Mouse (Mus musculus) spleen, embryonic (tissue): Measurements from ENCODE around the gene Tmem143.

ENCODE experiments used
- CTCF ChIA-PET: fragments of 350-600 bp; sonication (Branson Sonifier 250); formaldehyde crosslinking; loops from one replicate; lab custom pipeline; 2022; lab: Charles Lee

The Tmem143 gene

GRCm38 (mm10) chr7:45896517-45897257, at the start of gene Tmem143, which contains the start of gene Syngr4:
Gene Tmem143, plus strand, starts transcription at chr7:45896941.
Gene Syngr4, minus strand, starts transcription at chr7:45896714.
- CTCF ChIA-PET: interaction anchor here (0.6 kb wide), 2 partner anchors 8 to 999 kb away, joined by 4 to 6 read pairs; no protein-coding TSS in a partner anchor

DNA sequence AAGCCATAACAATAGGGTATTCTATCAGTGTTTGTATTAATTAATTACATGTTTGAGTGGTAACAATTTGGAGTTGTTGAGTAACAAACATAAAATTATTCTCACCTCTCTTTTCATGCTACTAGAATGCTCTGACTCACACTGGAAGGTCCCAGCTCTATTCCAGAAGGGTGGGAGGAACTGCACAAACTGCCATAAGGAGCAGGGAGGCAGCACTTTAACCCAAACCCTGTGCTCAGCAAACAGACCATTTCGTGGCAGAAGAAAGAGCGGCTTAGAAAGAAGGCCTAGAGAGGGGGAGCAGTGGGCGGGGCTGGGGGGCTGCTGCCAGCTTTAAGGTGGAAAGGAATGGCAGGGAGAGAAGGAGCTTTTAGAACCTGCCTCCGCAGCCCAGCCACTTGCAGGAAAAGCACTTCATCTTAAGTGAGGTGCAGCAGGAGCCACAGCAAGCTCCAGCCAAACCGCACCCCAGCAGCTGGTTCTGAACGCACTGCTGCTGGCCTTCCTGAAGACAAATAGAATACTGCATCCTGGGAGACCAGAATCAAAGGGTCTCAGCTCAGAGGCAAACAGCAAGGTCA, 48.2 kb upstream of the Tmem143 start:
- CTCF ChIA-PET: no interaction called here

GRCm38 (mm10) chr7:45850661-45851060, 46.1 kb upstream of the Tmem143 start:
- CTCF ChIA-PET: no interaction called here

DNA sequence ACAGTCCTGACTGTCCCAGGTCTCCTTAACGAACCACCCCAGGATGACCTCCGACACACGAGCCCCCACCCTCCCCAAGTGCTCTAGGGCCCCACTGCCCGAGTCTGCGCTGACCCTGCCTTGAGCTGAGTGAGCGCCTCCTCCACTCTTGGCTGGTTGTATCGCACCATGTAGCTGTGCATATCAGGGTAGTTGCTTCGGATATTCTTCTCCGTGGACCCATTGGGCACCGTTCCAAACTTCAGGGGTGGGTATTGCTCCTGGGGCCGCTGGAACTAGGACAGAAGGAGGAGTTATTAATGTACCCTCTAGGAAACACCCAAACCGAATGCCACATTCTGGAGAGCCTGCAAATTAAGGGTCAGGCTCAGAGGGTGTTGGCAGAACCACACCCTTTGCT, 43.7 kb upstream of the Tmem143 start:
- CTCF ChIA-PET: interaction anchor here (0.5 kb wide), 1 partner anchor 10 kb away, joined by 6 read pairs; no protein-coding TSS in a partner anchor

- CTCF ChIA-PET: no interaction called here
Measured at GRCm38 (mm10) chr7:45856950-45857901, 39.5 kb upstream of the Tmem143 start.

- CTCF ChIA-PET: no interaction called here
Measured at GRCm38 (mm10) chr7:45859008-45859407, 37.7 kb upstream of the Tmem143 start.

- CTCF ChIA-PET: no interaction called here
Measured at GRCm38 (mm10) chr7:45862804-45863203, 33.9 kb upstream of the Tmem143 start.

- CTCF ChIA-PET: no interaction called here
Measured at GRCm38 (mm10) chr7:45864435-45864834, 32.3 kb upstream of the Tmem143 start.

DNA sequence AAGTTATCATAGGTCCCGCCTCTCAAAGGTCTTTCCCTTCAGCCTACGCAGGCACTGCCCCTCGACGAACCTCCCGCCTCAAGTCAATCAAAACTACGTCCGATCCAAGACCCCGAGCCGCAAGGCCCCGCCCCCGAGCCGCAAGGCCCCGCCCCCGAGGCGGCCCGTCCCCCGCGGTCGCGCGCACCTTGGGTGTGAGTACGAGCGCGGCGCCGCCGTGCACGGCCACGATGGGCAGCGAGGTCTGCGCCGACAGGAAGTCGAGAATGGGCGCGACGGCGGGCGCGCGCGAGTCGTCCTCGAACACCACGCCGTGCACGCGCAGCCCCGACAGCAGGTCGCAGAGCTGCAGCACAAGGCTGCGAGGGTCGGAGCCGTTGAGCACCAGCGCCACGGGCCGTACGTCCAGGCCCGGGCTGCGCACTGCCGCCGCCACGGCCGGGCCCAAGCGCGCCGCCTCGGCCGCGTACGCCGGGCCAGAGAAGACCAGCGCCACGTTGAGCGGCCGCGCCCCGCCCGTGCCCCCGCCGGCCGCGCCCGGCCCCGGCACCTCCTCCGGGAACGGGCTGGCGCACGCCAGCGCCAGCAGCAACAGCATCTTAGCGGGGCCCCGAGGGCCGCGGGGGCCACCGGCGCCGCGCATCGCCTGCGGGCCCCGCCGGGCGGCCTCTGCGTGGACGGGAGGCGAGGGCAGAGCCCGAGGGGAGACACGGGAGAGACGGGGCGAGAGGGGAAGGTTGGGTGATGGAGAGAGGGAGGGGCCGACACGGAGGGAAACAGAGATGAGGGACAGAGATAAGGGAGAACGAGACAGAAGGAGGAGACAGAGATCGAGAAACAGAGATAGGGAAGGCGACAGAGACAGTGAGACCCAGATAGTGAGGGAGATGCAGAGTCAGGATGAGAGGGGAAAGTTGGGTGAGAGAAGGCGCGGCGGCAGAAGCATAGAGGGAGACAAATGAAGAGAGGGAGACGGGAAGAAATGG, 30.5 kb upstream of the Tmem143 start:
- CTCF ChIA-PET: no interaction called here

DNA sequence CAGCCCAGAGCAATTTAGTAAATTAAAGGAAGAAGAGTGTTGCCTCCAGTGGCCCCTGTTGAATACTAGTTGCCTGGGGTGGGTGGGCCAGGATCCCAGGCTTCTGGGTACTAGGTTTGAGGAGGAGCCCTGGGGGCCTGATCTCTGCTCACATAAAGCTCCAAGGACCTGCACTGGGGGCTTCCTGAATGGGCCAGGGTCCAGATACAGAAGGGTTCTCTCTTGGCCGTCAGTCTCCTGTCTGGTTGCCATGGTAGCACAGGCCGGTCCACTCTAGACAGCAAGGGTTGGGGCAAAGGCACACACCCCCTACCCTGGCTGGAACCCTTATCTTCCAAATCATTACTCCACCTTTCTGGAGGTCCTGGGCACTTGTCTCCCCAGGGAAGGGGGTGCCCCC, 28.9 kb upstream of the Tmem143 start:
- CTCF ChIA-PET: interaction anchor here (0.6 to 1.1 kb wide), 2 partner anchors 52 to 128 kb away, joined by 3 read pairs; no protein-coding TSS in a partner anchor

DNA sequence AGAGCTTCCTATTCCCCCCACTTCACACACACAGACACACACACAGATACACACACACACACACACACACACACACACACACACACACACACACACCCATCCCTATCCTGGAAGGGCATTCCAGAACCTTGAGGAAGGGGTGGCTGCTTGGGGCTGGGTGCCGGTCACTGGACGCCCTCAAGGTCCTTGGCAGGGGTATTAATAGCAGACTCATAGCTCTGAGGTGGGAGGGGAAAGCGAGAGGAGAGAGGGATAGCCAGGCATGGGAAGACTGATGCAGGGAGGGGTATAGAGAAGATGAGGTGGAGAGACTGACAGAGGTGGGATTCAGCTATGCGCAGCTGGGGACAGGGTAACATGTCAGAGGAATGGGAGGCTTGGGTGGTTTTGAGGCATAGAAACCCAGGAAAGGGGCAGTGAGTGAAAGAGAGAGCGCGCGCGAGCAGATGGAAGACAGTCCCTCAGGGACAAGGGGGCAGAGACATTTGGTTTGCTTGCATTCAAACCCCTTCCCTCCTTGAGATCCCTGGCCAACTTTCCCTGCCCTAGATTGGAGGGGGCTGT, 27.6 kb upstream of the Tmem143 start:
- CTCF ChIA-PET: interaction anchor here (0.6 to 0.7 kb wide), 3 partner anchors 36 to 145 kb away, joined by 3 to 9 read pairs (median 6); no protein-coding TSS in a partner anchor

GRCm38 (mm10) chr7:45869787-45870186, 27.0 kb upstream of the Tmem143 start:
- CTCF ChIA-PET: no interaction called here

- CTCF ChIA-PET: no interaction called here
Measured at GRCm38 (mm10) chr7:45870282-45871058, 26.3 kb upstream of the Tmem143 start.

GRCm38 (mm10) chr7:45872624-45873023, 24.1 kb upstream of the Tmem143 start, which contains the start of gene Kdelr1:
Gene Kdelr1, plus strand, starts transcription at chr7:45872772.
- CTCF ChIA-PET: interaction anchor here (0.6 to 1.7 kb wide), 5 partner anchors 49 to 835 kb away, joined by 3 to 6 read pairs (median 3); partner anchors contain the start of gene Emp3

DNA sequence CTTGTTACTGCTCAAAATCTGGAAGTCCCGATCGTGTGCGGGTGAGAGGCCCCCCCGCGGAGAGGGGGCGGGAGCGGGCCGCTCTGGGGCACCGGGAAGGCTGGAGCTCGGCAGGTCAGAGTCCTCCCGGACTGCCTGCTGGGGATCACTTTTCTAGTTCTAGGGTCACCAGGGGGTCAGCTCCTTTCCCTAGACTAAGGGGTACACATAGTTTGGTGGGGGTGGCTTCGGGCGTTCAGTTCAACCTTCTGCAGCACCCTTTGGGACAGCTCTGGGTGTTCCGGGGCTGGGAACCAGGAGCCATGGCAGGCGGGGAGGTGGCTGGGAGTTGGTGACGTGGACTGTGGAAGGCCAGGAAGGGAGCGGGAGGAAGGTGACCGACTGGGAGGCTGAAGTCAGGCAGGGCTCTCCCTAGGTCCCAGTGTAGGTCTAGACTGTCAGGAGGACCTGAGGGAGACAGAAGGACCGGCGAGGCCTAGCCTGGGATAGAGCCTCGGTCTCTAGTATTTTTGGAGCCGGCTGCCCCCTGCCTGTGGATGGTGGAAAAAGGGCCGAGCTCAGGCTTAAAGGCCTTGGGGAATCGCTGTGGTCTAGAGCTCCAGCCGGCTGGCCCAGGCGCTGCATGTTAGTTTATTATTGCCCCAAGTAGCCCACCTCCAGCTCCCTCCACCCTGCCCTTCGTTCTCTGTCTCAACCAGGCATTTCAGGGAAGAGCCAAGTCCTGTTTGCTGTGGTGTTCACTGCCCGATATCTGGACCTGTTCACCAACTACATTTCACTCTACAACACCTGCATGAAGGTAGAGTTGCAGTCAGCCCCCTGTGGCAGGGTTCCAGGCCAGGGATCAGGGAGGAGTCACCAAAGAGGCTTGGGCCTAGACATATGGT, 23.4 kb upstream of the Tmem143 start:
- CTCF ChIA-PET: interaction anchor here (0.6 to 1.7 kb wide), 5 partner anchors 16 to 155 kb away, joined by 3 to 6 read pairs (median 3); partner anchors contain the start of gene Emp3

- CTCF ChIA-PET: no interaction called here
Measured at GRCm38 (mm10) chr7:45876895-45877294, 19.8 kb upstream of the Tmem143 start.

GRCm38 (mm10) chr7:45878278-45878677, 18.5 kb upstream of the Tmem143 start, which contains the start of gene Grin2d:
Gene Grin2d, minus strand, starts transcription at chr7:45878378.
- CTCF ChIA-PET: interaction anchor here (0.6 kb wide), 1 partner anchor 42 kb away, joined by 4 read pairs; no protein-coding TSS in a partner anchor

GRCm38 (mm10) chr7:45880531-45880930, 16.2 kb upstream of the Tmem143 start:
- CTCF ChIA-PET: no interaction called here
